Mouse (Mus musculus) kidney, adult 2 months (tissue): ENCODE results near the gene Armc8. TPM values are rescaled to one million over a fixed set of nuclear protein-coding genes. Genes with fewer than 3 reads are reported as not detected.

Experiments used
- DNase-seq: peaks from one replicate; pipeline ENCODE4 v3.0.0; 2021
- H3K27ac ChIP-seq: fragments of 200-500 bp; 2 replicates; pipeline ENCODE4 v1.5.1; 2012; ENCODE audit warnings: low read depth, low read length, control low read depth, inconsistent platforms; ENCODE audit not compliant: insufficient read depth
- H3K27me3 ChIP-seq: fragments of 200-500 bp; replicated peaks from 2 replicates; pipeline ENCODE4 v1.6.1; 2012; ENCODE audit warnings: mild to moderate bottlenecking, moderate library complexity, low read length, inconsistent platforms; ENCODE audit not compliant: control insufficient read depth, insufficient read depth
- H3K36me3 ChIP-seq: fragments of 200-500 bp; 2 replicates; pipeline ENCODE4 v1.6.1; 2012; ENCODE audit warnings: mild to moderate bottlenecking, moderate library complexity, low read length, inconsistent platforms; ENCODE audit not compliant: control insufficient read depth, insufficient read depth
- H3K4me1 ChIP-seq: fragments of 200-500 bp; 2 replicates; pipeline ENCODE4 v1.6.1; 2011; ENCODE audit warnings: low read length; ENCODE audit not compliant: control insufficient read depth, insufficient read depth
- H3K4me3 ChIP-seq: fragments of 200-500 bp; 2 replicates; pipeline ENCODE4 v1.5.1; 2011; ENCODE audit warnings: mild to moderate bottlenecking, low read depth, low read length, control low read depth; ENCODE audit not compliant: insufficient read depth
- CTCF ChIP-seq: fragments of 200-500 bp; conservative IDR thresholded peaks from 2 replicates; pipeline ENCODE4 v1.5.1; 2011; ENCODE audit warnings: low read depth, mild to moderate bottlenecking, control low read depth, low read length, moderate library complexity, mixed read lengths; ENCODE audit not compliant: insufficient read depth, insufficient read length
- POLR2A ChIP-seq: fragments of 200-500 bp; IDR thresholded peaks from one replicate; pipeline ENCODE4 v1.6.1; 2011; ENCODE audit warnings: low read depth, low read length, control low read depth
- WGBS: fragments of 180-500 bp; shearing (Covaris S2); methylation state at CpG from one replicate; pipeline ENCODE4 v1.1.7; 2018; 5-methylcytosine and 5-hydroxymethylcytosine counted together
- polyA plus RNA-seq: library from polyadenylated mRNA; depleted of rRNA; stranded (reverse); fragments of >200 nt; gene quantifications from 2 replicates; pipeline ENCODE4 v1.2.3, GENCODE M21; 2012

The Armc8 gene
- polyA plus RNA-seq, 1 experiment: 11.3 TPM

GRCm38 (mm10) chr9:99575677-99576480 is 7.2 kb upstream of the Armc8 start, which contains the start of gene Dbr1:
Dbr1 (plus strand) TSS chr9:99575799.
- no peaks in the 10 kb centered on the region; the same call in 1 of the 2 replicates for H3K36me3 ChIP-seq
- H3K4me3 ChIP-seq: peak within 1 kb of the TSS; percentile 94
- H3K27me3 ChIP-seq: no peaks in the 10 kb centered on the region
- TF ChIP-seq CTCF (no peak), POLR2A (peak; percentile 67)
- peaks cover 3% of the 10 kb centered on the region; the same call in 1 of the 2 replicates for H3K4me1 ChIP-seq
- H3K27ac ChIP-seq: peak within 1 kb of the TSS; percentile 53; the same call in 1 of the 2 replicates
- WGBS: under 1% methylated on average over 57 of the region's 57 CpGs
- peak; percentile 96 for DNase-seq

- Histone ChIP-seq H3K4me1 (peaks cover 7% of the 10 kb centered on the region; the same call in 1 of the 2 replicates), H3K4me3 (peak overlapping the region; percentile 83), H3K36me3 (no peaks in the 10 kb centered on the region), H3K27me3 (no peaks in the 10 kb centered on the region), H3K27ac (peak overlapping the region; percentile 99)
- 1% methylated on average over 9 of the region's 9 CpGs for WGBS
- no peak for TF ChIP-seq POLR2A
- no peak for DNase-seq
Measured at GRCm38 (mm10) chr9:99569071-99569397, 335 bp upstream of the Armc8 start.

- Histone ChIP-seq H3K36me3 (no peaks in the 10 kb centered on the region), H3K27me3 (no peaks in the 10 kb centered on the region), H3K4me3 (peak overlapping the region; percentile 83), H3K4me1 (peaks cover 7% of the 10 kb centered on the region; the same call in 1 of the 2 replicates), H3K27ac (no peak overlapping the region)
- under 1% methylated on average over 15 of the region's 15 CpGs for WGBS
- no peak for DNase-seq
- TF ChIP-seq POLR2A (no peak), CTCF (no peak)
Measured at GRCm38 (mm10) chr9:99568023-99568346, 714 bp downstream of the Armc8 start.

GRCm38 (mm10) chr9:99563714-99564113 is 5.0 kb downstream of the Armc8 start:
- H3K4me3 ChIP-seq: no peak overlapping the region
- TF ChIP-seq CTCF (no peak), POLR2A (no peak)
- no peaks in the 10 kb centered on the region for H3K27me3 ChIP-seq
- peaks cover 7% of the 10 kb centered on the region; the same call in 1 of the 2 replicates for H3K4me1 ChIP-seq
- no peaks in the 10 kb centered on the region for H3K36me3 ChIP-seq
- peak; percentile 77 for DNase-seq
- 12% methylated on average over 11 of the region's 11 CpGs for WGBS
- no peak overlapping the region for H3K27ac ChIP-seq

- H3K4me3 ChIP-seq: no peak overlapping the region
- no peaks in the 10 kb centered on the region; the same call in 1 of the 2 replicates for H3K4me1 ChIP-seq
- H3K27ac ChIP-seq: no peak overlapping the region
- 80% methylated on average over 3 of the region's 3 CpGs for WGBS
- no peaks in the 10 kb centered on the region for H3K27me3 ChIP-seq
- peak; percentile 33 for DNase-seq
- H3K36me3 ChIP-seq: no peaks in the 10 kb centered on the region
- TF ChIP-seq CTCF: no peak
- no peak for TF ChIP-seq POLR2A
Measured at GRCm38 (mm10) chr9:99560389-99560788, 8.3 kb downstream of the Armc8 start.

- no peaks in the 10 kb centered on the region for H3K36me3 ChIP-seq
- TF ChIP-seq POLR2A (no peak), CTCF (no peak)
- H3K4me3 ChIP-seq: no peak overlapping the region
- DNase-seq: no peak
- no peaks in the 10 kb centered on the region; the same call in 1 of the 2 replicates for H3K4me1 ChIP-seq
- H3K27ac ChIP-seq: no peak overlapping the region
- H3K27me3 ChIP-seq: no peaks in the 10 kb centered on the region
Measured at GRCm38 (mm10) chr9:99559557-99559904, 9.2 kb downstream of the Armc8 start.

GRCm38 (mm10) chr9:99558824-99559556 is 9.7 kb downstream of the Armc8 start:
- no peak for DNase-seq
- Histone ChIP-seq H3K27me3 (no peaks in the 10 kb centered on the region), H3K27ac (no peak overlapping the region), H3K4me3 (no peak overlapping the region), H3K36me3 (no peaks in the 10 kb centered on the region), H3K4me1 (no peaks in the 10 kb centered on the region; the same call in 1 of the 2 replicates)
- 73% methylated on average over 7 of the region's 7 CpGs for WGBS
- no peak for TF ChIP-seq POLR2A
- TF ChIP-seq CTCF: no peak
